26 mouse cellular contexts compared by ENCODE assay signal in the genomic region with DNA sequence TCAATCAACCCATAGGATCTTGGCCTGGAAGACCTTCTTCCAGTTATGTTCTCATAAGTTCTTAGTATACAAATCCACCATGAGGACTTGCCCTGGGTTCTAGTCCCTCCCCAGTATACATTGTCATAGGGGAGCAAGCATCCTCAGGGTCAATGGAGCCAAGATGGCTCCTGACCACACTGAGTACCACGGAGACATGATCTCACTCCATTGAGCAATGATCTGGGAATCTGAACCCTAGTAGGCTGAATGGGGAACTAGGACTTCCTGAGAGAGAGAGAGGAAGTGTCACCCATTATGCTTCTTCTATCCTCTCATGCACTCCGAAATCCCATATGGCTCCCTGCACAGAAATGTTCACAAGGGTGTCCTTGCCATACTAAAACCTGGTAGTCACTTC.
DNase-seq lines count a peak whose midpoint lies in the region; ATAC-seq and TF ChIP-seq lines count a peak whose summit lies in the region.
"Had no signal": no experiment of that assay in that cellular context is flagged by ENCODE, and none has a peak within 500 bp of the region (broad histone marks: within the 10 kb centered on the region; RNA-seq: fewer than 3 reads in every experiment).

No protein-coding gene starts in this region.

- 98% methylated on average over 2 of the region's 2 CpGs for WGBS in midbrain, embryonic 11.5 days
- 93% methylated on average over 2 of the region's 2 CpGs for WGBS in midbrain, embryonic 14.5 days
- 61% methylated on average over 2 of the region's 2 CpGs for WGBS in liver, embryonic 13.5 days (ENCODE audit: insufficient replicate concordance)
- whole genome bisulfite sequencing in stomach, postnatal 0 days, result 91% methylated on average over 2 of the region's 2 CpGs

- no peaks in the 10 kb centered on the region for H3K9me3 ChIP-seq in midbrain, embryonic 11.5 days (ENCODE audit: control insufficient read depth, low read length)
- no peaks in the 10 kb centered on the region for H3K9me3 ChIP-seq in midbrain, embryonic 14.5 days (ENCODE audit: control insufficient read depth, low read length)
- H3K9me3 ChIP-seq in liver, embryonic 13.5 days (replicated peaks), result no peaks in the 10 kb centered on the region
- H3K9me3 ChIP-seq in stomach, postnatal 0 days (ENCODE audit: control insufficient read depth, low read length), result no peaks in the 10 kb centered on the region
- H3K9me3 ChIP-seq: forebrain, embryonic 10.5 days; heart, embryonic 12.5 days; hindbrain, embryonic 10.5 days; limb, embryonic 10.5 days; neural tube, embryonic 12.5 days; stomach, embryonic 15.5 days had no signal

- H3K4me3 ChIP-seq in midbrain, embryonic 11.5 days (ENCODE audit: low read depth, low read length), result no peak overlapping the region
- H3K4me3 ChIP-seq in midbrain, embryonic 14.5 days (replicated peaks; ENCODE audit: low read depth, low read length), result no peak overlapping the region
- H3K4me3 ChIP-seq in liver, embryonic 13.5 days (replicated peaks), result no peak overlapping the region
- H3K4me3 ChIP-seq in stomach, postnatal 0 days (ENCODE audit: low read depth, low read length), result no peak overlapping the region
- H3K4me3 ChIP-seq: forebrain, embryonic 10.5 days; heart, embryonic 12.5 days; hindbrain, embryonic 10.5 days; limb, embryonic 10.5 days; neural tube, embryonic 12.5 days; stomach, embryonic 15.5 days had no signal

- H3K9ac ChIP-seq in midbrain, embryonic 11.5 days (ENCODE audit: low read length), result no peak overlapping the region
- no peak overlapping the region for H3K9ac ChIP-seq in midbrain, embryonic 14.5 days (replicated peaks; ENCODE audit: low read length)
- H3K9ac ChIP-seq in liver, embryonic 13.5 days, result peak overlapping the region; percentile 47; the same call in 1 of the 2 replicates
- no peak overlapping the region for H3K9ac ChIP-seq in stomach, postnatal 0 days (ENCODE audit: low read length)
- H3K9ac ChIP-seq: forebrain, postnatal 0 days; heart, embryonic 12.5 days; neural tube, embryonic 12.5 days; stomach, embryonic 15.5 days had no signal

- H3K4me2 ChIP-seq in midbrain, embryonic 11.5 days, result no peak overlapping the region
- no peak overlapping the region for H3K4me2 ChIP-seq in midbrain, embryonic 14.5 days (ENCODE audit: low read length)
- H3K4me2 ChIP-seq in liver, embryonic 13.5 days, result peak overlapping the region; percentile 13; the same call in 1 of the 2 replicates
- no peak overlapping the region for H3K4me2 ChIP-seq in stomach, postnatal 0 days (replicated peaks; ENCODE audit: low read depth)
- H3K4me2 ChIP-seq: heart, embryonic 12.5 days; neural tube, embryonic 12.5 days; stomach, embryonic 15.5 days had no signal

- TF ChIP-seq EP300 in stomach, postnatal 0 days (optimal IDR thresholded peaks at IDR 0.05), result no peak

- H3K27me3 ChIP-seq in midbrain, embryonic 11.5 days (ENCODE audit: control insufficient read depth, insufficient read depth, low read length), result no peaks in the 10 kb centered on the region
- no peaks in the 10 kb centered on the region for H3K27me3 ChIP-seq in midbrain, embryonic 14.5 days (ENCODE audit: control insufficient read depth, insufficient read depth, low read length)
- no peaks in the 10 kb centered on the region for H3K27me3 ChIP-seq in liver, embryonic 13.5 days
- H3K27me3 ChIP-seq in stomach, postnatal 0 days (ENCODE audit: control insufficient read depth, insufficient read depth, low read length), result no peaks in the 10 kb centered on the region
- H3K27me3 ChIP-seq: heart, embryonic 12.5 days; neural tube, embryonic 12.5 days; stomach, embryonic 15.5 days had no signal

- no peaks in the 10 kb centered on the region for H3K36me3 ChIP-seq in midbrain, embryonic 11.5 days (ENCODE audit: control insufficient read depth, insufficient read depth, low read length)
- H3K36me3 ChIP-seq in midbrain, embryonic 14.5 days (ENCODE audit: control insufficient read depth, insufficient read depth, low read length), result no peaks in the 10 kb centered on the region
- no peaks in the 10 kb centered on the region for H3K36me3 ChIP-seq in liver, embryonic 13.5 days
- no peaks in the 10 kb centered on the region; the same call in 1 of the 2 replicates for H3K36me3 ChIP-seq in stomach, postnatal 0 days (ENCODE audit: control insufficient read depth, insufficient read depth, low read length)
- H3K36me3 ChIP-seq: forebrain, embryonic 10.5 days; heart, embryonic 12.5 days; hindbrain, embryonic 10.5 days; limb, embryonic 10.5 days; neural tube, embryonic 12.5 days; stomach, embryonic 15.5 days had no signal

- no peak for TF ChIP-seq CTCF in stomach, postnatal 0 days (IDR thresholded peaks at IDR 0.05; ENCODE audit: low read depth)

- H3K4me1 ChIP-seq in midbrain, embryonic 11.5 days (ENCODE audit: control insufficient read depth, insufficient read depth, low read length), result peaks cover 3% of the 10 kb centered on the region; the same call in 1 of the 2 replicates
- H3K4me1 ChIP-seq in midbrain, embryonic 14.5 days (ENCODE audit: control insufficient read depth, insufficient read depth, low read length), result no peaks in the 10 kb centered on the region
- peaks cover 98% of the 10 kb centered on the region for H3K4me1 ChIP-seq in liver, embryonic 13.5 days (replicated peaks)
- no peaks in the 10 kb centered on the region for H3K4me1 ChIP-seq in stomach, postnatal 0 days (replicated peaks; ENCODE audit: control insufficient read depth, insufficient read depth)
- H3K4me1 ChIP-seq: stomach, embryonic 15.5 days had no signal

- no peak for ATAC-seq in midbrain, embryonic 11.5 days (ENCODE audit: low FRiP score)
- no peak for ATAC-seq in midbrain, embryonic 14.5 days (ENCODE audit: low FRiP score, low TSS enrichment)
- no peak for ATAC-seq in liver, embryonic 13.5 days (ENCODE audit: low read depth)
- peak; percentile 84 for ATAC-seq in megakaryocyte, adult 5-6 weeks (ENCODE audit: poor library complexity, severe bottlenecking)
- ATAC-seq in stomach, postnatal 0 days (ENCODE audit: low FRiP score, low TSS enrichment), result 0 out of 2 replicates have a peak, but pooled peaks have one; percentile 9
- ATAC-seq: forebrain, postnatal 0 days; hindbrain, postnatal 0 days; intestine, embryonic 16.5 days had no signal

- peak; percentile 45 for DNase-seq in midbrain, embryonic 11.5 days (ENCODE audit: low spot score, missing footprints)
- no peak for DNase-seq in midbrain, embryonic 14.5 days
- DNase-seq in liver, embryonic 13.5 days, result no peak
- no peak for DNase-seq in stomach, postnatal 0 days (ENCODE audit: low spot score)
- DNase-seq in embryo, embryonic 10.5 days (ENCODE audit: low spot score), result no peak
- no peak for DNase-seq in adrenal gland, postnatal 36 days
- no peak for DNase-seq in left cerebral cortex, adult 11 months (ENCODE audit: low spot score)
- DNase-seq: adrenal gland, postnatal 10 days; B cell, adult 2 months; cerebellum, adult 8-10 months; forebrain, postnatal 0 days; gastrocnemius, postnatal 14 days; heart, postnatal 10 days; kidney, adult 9 months; kidney, postnatal 14 days; lung, postnatal 14 days; thymus, adult 2 months had no signal

- no peak overlapping the region for H3K27ac ChIP-seq in midbrain, embryonic 11.5 days (ENCODE audit: low read depth, low read length)
- no peak overlapping the region for H3K27ac ChIP-seq in midbrain, embryonic 14.5 days (replicated peaks; ENCODE audit: low read depth, low read length)
- peak overlapping the region; percentile 86 for H3K27ac ChIP-seq in liver, embryonic 13.5 days
- no peak overlapping the region for H3K27ac ChIP-seq in stomach, postnatal 0 days (replicated peaks)
- H3K27ac ChIP-seq: forebrain, embryonic 10.5 days; hindbrain, embryonic 10.5 days; hindbrain, postnatal 0 days; limb, embryonic 10.5 days; neural tube, embryonic 12.5 days; stomach, embryonic 15.5 days had no signal

Comparison
In these comparisons a context has a peak if more than half of its experiments do, and no peak if none do; other contexts are left out.
1. ATAC-seq: peak in megakaryocyte, adult 5-6 weeks (single experiment) and stomach, postnatal 0 days (single experiment); none in midbrain, embryonic 11.5 days (single experiment), midbrain, embryonic 14.5 days (single experiment) and liver, embryonic 13.5 days (single experiment).